Mouse (Mus musculus) limb, embryonic 13.5 days (tissue): ENCODE data around the gene Stk33. TPM values are rescaled to one million over a fixed set of nuclear protein-coding genes. Genes with fewer than 3 reads are reported as not detected.

ENCODE experiments used
- ATAC-seq: fragments of 200-750 bp; cut with Nextera tagmentation; 2 replicates; pipeline ENCODE4 v1.8.0; 2017; ENCODE audit warnings: low read depth, moderate number of reproducible peaks, moderate TSS enrichment; ENCODE audit not compliant: low FRiP score
- H3K27ac ChIP-seq: fragments of 300-500 bp; sonication (generic); 2 replicates; pipeline ENCODE4 v1.5.1; 2015; ENCODE audit warnings: inconsistent platforms, mild to moderate bottlenecking, moderate library complexity
- H3K27me3 ChIP-seq: fragments of 300-500 bp; sonication (generic); 2 replicates; pipeline ENCODE4 v1.6.1; 2015; ENCODE audit warnings: mild to moderate bottlenecking, inconsistent platforms
- H3K36me3 ChIP-seq: fragments of 300-500 bp; sonication (generic); 2 replicates; pipeline ENCODE4 v1.6.1; 2015; ENCODE audit warnings: inconsistent platforms, mild to moderate bottlenecking, moderate library complexity
- H3K4me1 ChIP-seq: fragments of 300-500 bp; sonication (generic); 2 replicates; pipeline ENCODE4 v1.6.1; 2015; ENCODE audit warnings: inconsistent platforms
- H3K4me2 ChIP-seq: fragments of 300-500 bp; sonication (generic); replicated peaks from 2 replicates; pipeline ENCODE4 v1.6.1; 2015; ENCODE audit warnings: inconsistent platforms, mild to moderate bottlenecking, moderate library complexity
- H3K4me3 ChIP-seq: fragments of 300-500 bp; sonication (generic); 2 replicates; pipeline ENCODE4 v1.5.1; 2015; ENCODE audit warnings: moderate library complexity, mild to moderate bottlenecking, inconsistent platforms
- H3K9ac ChIP-seq: fragments of 300-500 bp; sonication (generic); 2 replicates; pipeline ENCODE4 v1.6.1; 2015; ENCODE audit warnings: mild to moderate bottlenecking, inconsistent platforms
- H3K9me3 ChIP-seq: fragments of 300-500 bp; sonication (generic); 2 replicates; pipeline ENCODE4 v1.6.1; 2016; ENCODE audit warnings: inconsistent platforms
- WGBS: fragments of 180-500 bp; shearing (Covaris S2); methylation state at CpG from one replicate; pipeline ENCODE4 v1.1.7; 2015; 5-methylcytosine and 5-hydroxymethylcytosine counted together
- polyA plus RNA-seq: library from polyadenylated mRNA; unstranded; fragments of >200 nt; fragmentation: Nextera tagmentation; extraction: Ambion mirVana; gene quantifications from 2 replicates; pipeline ENCODE4 v1.2.1, GENCODE M21; 2015

Stk33 gene
- polyA plus RNA-seq, 1 experiment from 2014 or later: 1.6 TPM

GRCm38 (mm10) chr7:109331722-109332121 lies 107.2 kb downstream of the Stk33 start:
- Histone ChIP-seq H3K4me3 (no peak overlapping the region), H3K9me3 (no peaks in the 10 kb centered on the region), H3K27me3 (no peaks in the 10 kb centered on the region), H3K4me2 (no peak overlapping the region), H3K36me3 (no peaks in the 10 kb centered on the region), H3K9ac (no peak overlapping the region), H3K4me1 (no peaks in the 10 kb centered on the region), H3K27ac (no peak overlapping the region)
- WGBS: 87% methylated on average over 8 of the region's 8 CpGs
- ATAC-seq: no peak

- H3K27ac ChIP-seq: no peak overlapping the region
- no peaks in the 10 kb centered on the region for H3K27me3 ChIP-seq
- no peak for ATAC-seq
- no peak overlapping the region for H3K9ac ChIP-seq
- H3K4me3 ChIP-seq: no peak overlapping the region
- H3K36me3 ChIP-seq: no peaks in the 10 kb centered on the region
- H3K9me3 ChIP-seq: no peaks in the 10 kb centered on the region
- WGBS: 63% methylated on average over 3 of the region's 3 CpGs
- no peaks in the 10 kb centered on the region for H3K4me1 ChIP-seq
- H3K4me2 ChIP-seq: no peak overlapping the region
Measured at GRCm38 (mm10) chr7:109328772-109329171, 110.1 kb downstream of the Stk33 start.

GRCm38 (mm10) chr7:109326813-109327212 lies 112.1 kb downstream of the Stk33 start:
- Histone ChIP-seq H3K27me3 (no peaks in the 10 kb centered on the region), H3K9ac (no peak overlapping the region), H3K4me3 (no peak overlapping the region), H3K36me3 (no peaks in the 10 kb centered on the region), H3K27ac (no peak overlapping the region), H3K9me3 (no peaks in the 10 kb centered on the region), H3K4me1 (no peaks in the 10 kb centered on the region), H3K4me2 (no peak overlapping the region)
- ATAC-seq: no peak
- WGBS: 51% methylated on average over 4 of the region's 4 CpGs

GRCm38 (mm10) chr7:109325731-109326130 lies 113.2 kb downstream of the Stk33 start:
- Histone ChIP-seq H3K27me3 (no peaks in the 10 kb centered on the region), H3K9me3 (no peaks in the 10 kb centered on the region)
- WGBS: 86% methylated on average over 3 of the region's 3 CpGs

GRCm38 (mm10) chr7:109325169-109325568 lies 113.7 kb downstream of the Stk33 start:
- Histone ChIP-seq H3K4me2 (no peak overlapping the region), H3K4me3 (no peak overlapping the region), H3K9ac (no peak overlapping the region), H3K27ac (no peak overlapping the region), H3K4me1 (no peaks in the 10 kb centered on the region), H3K36me3 (no peaks in the 10 kb centered on the region), H3K9me3 (no peaks in the 10 kb centered on the region), H3K27me3 (no peaks in the 10 kb centered on the region)
- WGBS: 79% methylated on average over 9 of the region's 9 CpGs
- no peak for ATAC-seq

More at GRCm38 (mm10) chr7:109325731-109326130, 113.2 kb downstream of the Stk33 start:
- H3K4me2 ChIP-seq: no peak overlapping the region
- H3K9ac ChIP-seq: no peak overlapping the region
- no peak overlapping the region for H3K4me3 ChIP-seq
- no peak for ATAC-seq
- H3K4me1 ChIP-seq: no peaks in the 10 kb centered on the region
- no peak overlapping the region for H3K27ac ChIP-seq
- no peaks in the 10 kb centered on the region for H3K36me3 ChIP-seq

- no peaks in the 10 kb centered on the region for H3K27me3 ChIP-seq
- ATAC-seq: no peak
- no peak overlapping the region for H3K9ac ChIP-seq
- H3K4me3 ChIP-seq: no peak overlapping the region
- no peak overlapping the region for H3K4me2 ChIP-seq
- no peaks in the 10 kb centered on the region for H3K36me3 ChIP-seq
- no peaks in the 10 kb centered on the region for H3K9me3 ChIP-seq
- H3K27ac ChIP-seq: no peak overlapping the region
- no peaks in the 10 kb centered on the region for H3K4me1 ChIP-seq
- 85% methylated on average over 2 of the region's 2 CpGs for WGBS
Measured at GRCm38 (mm10) chr7:109309506-109309905, 129.4 kb downstream of the Stk33 start.

- Histone ChIP-seq H3K4me1 (no peaks in the 10 kb centered on the region), H3K4me2 (no peak overlapping the region), H3K9me3 (no peaks in the 10 kb centered on the region), H3K27ac (no peak overlapping the region), H3K4me3 (no peak overlapping the region), H3K9ac (no peak overlapping the region), H3K36me3 (no peaks in the 10 kb centered on the region), H3K27me3 (no peaks in the 10 kb centered on the region)
- WGBS: 90% methylated on average over 3 of the region's 3 CpGs
- ATAC-seq: peak; percentile 19; the same call in 1 of the 2 replicates
Measured at GRCm38 (mm10) chr7:109295807-109296206, 143.1 kb downstream of the Stk33 start.

GRCm38 (mm10) chr7:109295351-109295750 lies 143.5 kb downstream of the Stk33 start:
- 71% methylated on average over 5 of the region's 5 CpGs for WGBS
- no peak overlapping the region for H3K9ac ChIP-seq
- H3K4me2 ChIP-seq: no peak overlapping the region
- no peaks in the 10 kb centered on the region for H3K36me3 ChIP-seq
- no peaks in the 10 kb centered on the region for H3K27me3 ChIP-seq
- H3K27ac ChIP-seq: no peak overlapping the region
- no peaks in the 10 kb centered on the region for H3K9me3 ChIP-seq
- no peak overlapping the region for H3K4me3 ChIP-seq
- no peak for ATAC-seq
- H3K4me1 ChIP-seq: no peaks in the 10 kb centered on the region

- Histone ChIP-seq H3K9ac (no peak overlapping the region), H3K4me1 (no peaks in the 10 kb centered on the region), H3K36me3 (no peaks in the 10 kb centered on the region), H3K27ac (no peak overlapping the region), H3K4me3 (no peak overlapping the region), H3K9me3 (no peaks in the 10 kb centered on the region), H3K4me2 (no peak overlapping the region), H3K27me3 (no peaks in the 10 kb centered on the region)
- no peak for ATAC-seq
- WGBS: 31% methylated on average over 2 of the region's 2 CpGs
Measured at GRCm38 (mm10) chr7:109290501-109290900, 148.4 kb downstream of the Stk33 start.

GRCm38 (mm10) chr7:109289106-109289505 lies 149.8 kb downstream of the Stk33 start:
- Histone ChIP-seq H3K27me3 (peaks cover 2% of the 10 kb centered on the region; the same call in 1 of the 2 replicates), H3K4me2 (no peak overlapping the region), H3K9ac (no peak overlapping the region), H3K36me3 (no peaks in the 10 kb centered on the region), H3K4me1 (no peaks in the 10 kb centered on the region), H3K27ac (no peak overlapping the region), H3K4me3 (no peak overlapping the region), H3K9me3 (no peaks in the 10 kb centered on the region)
- 75% methylated on average over 6 of the region's 6 CpGs for WGBS
- no peak for ATAC-seq

- H3K27ac ChIP-seq: no peak overlapping the region
- ATAC-seq: no peak
Measured at GRCm38 (mm10) chr7:109282106-109282505, 156.8 kb downstream of the Stk33 start.

GRCm38 (mm10) chr7:109276622-109277021 lies 162.3 kb downstream of the Stk33 start:
- no peaks in the 10 kb centered on the region for H3K27me3 ChIP-seq
- ATAC-seq: peak; percentile 21; the same call in 1 of the 2 replicates
- H3K9me3 ChIP-seq: no peaks in the 10 kb centered on the region
- no peaks in the 10 kb centered on the region for H3K36me3 ChIP-seq
- H3K4me3 ChIP-seq: no peak overlapping the region
- H3K4me2 ChIP-seq: no peak overlapping the region
- H3K27ac ChIP-seq: no peak overlapping the region
- 49% methylated on average over 3 of the region's 3 CpGs for WGBS
- peaks cover 45% of the 10 kb centered on the region for H3K4me1 ChIP-seq
- no peak overlapping the region for H3K9ac ChIP-seq

More at GRCm38 (mm10) chr7:109282106-109282505, 156.8 kb downstream of the Stk33 start:
- Histone ChIP-seq H3K27me3 (peaks cover 2% of the 10 kb centered on the region; the same call in 1 of the 2 replicates), H3K4me2 (no peak overlapping the region), H3K9ac (no peak overlapping the region), H3K4me1 (peaks cover 36% of the 10 kb centered on the region), H3K36me3 (no peaks in the 10 kb centered on the region), H3K4me3 (no peak overlapping the region), H3K9me3 (no peaks in the 10 kb centered on the region)
- WGBS: 81% methylated on average over 4 of the region's 4 CpGs

- Histone ChIP-seq H3K4me1 (peaks cover 37% of the 10 kb centered on the region), H3K4me3 (no peak overlapping the region), H3K4me2 (no peak overlapping the region), H3K36me3 (no peaks in the 10 kb centered on the region), H3K27ac (no peak overlapping the region; the same call in 1 of the 2 replicates), H3K27me3 (no peaks in the 10 kb centered on the region), H3K9ac (no peak overlapping the region), H3K9me3 (no peaks in the 10 kb centered on the region)
- 83% methylated on average over 4 of the region's 4 CpGs for WGBS
- no peak for ATAC-seq
Measured at GRCm38 (mm10) chr7:109275901-109276300, 163.0 kb downstream of the Stk33 start.
